In genomic region chr8:113634670-113635591, GRCm38 (mm10) we compare ENCODE assay signal across 8 mouse cellular contexts. TPM values are rescaled to one million over a fixed set of nuclear protein-coding genes. Genes with fewer than 3 reads are reported as not detected.
DNase-seq lines count a peak whose midpoint lies in the region; ATAC-seq and TF ChIP-seq lines count a peak whose summit lies in the region.

Gene Mon1b, plus strand, starts transcription at chr8:113635587.

- peak; percentile 98 for ATAC-seq in heart, embryonic 15.5 days (replicated peaks; ENCODE audit: insufficient number of reproducible peaks, insufficient read depth, low FRiP score, low read depth)
- peak; percentile 96 for ATAC-seq in liver, embryonic 14.5 days (ENCODE audit: insufficient read depth)
- peak; percentile 99 for ATAC-seq in neural tube, embryonic 11.5 days (ENCODE audit: insufficient read depth, low FRiP score, low TSS enrichment)
- peak; percentile 99 for ATAC-seq in stomach, postnatal 0 days (ENCODE audit: low FRiP score, low TSS enrichment)

- peaks cover 25% of the 10 kb centered on the region for H3K36me3 ChIP-seq in forebrain, embryonic 10.5 days (replicated peaks)
- peaks cover 10% of the 10 kb centered on the region for H3K36me3 ChIP-seq in heart, embryonic 15.5 days
- H3K36me3 ChIP-seq in liver, embryonic 14.5 days (replicated peaks; ENCODE audit: control insufficient read depth, insufficient read depth, low read depth), result no peaks in the 10 kb centered on the region
- no peaks in the 10 kb centered on the region for H3K36me3 ChIP-seq in neural tube, embryonic 11.5 days (ENCODE audit: control insufficient read depth, insufficient read depth, low read length)
- H3K36me3 ChIP-seq in stomach, postnatal 0 days (ENCODE audit: control insufficient read depth, insufficient read depth, low read length), result peaks cover 10% of the 10 kb centered on the region

- 0 out of 2 replicates have a peak, but pooled peaks have one; percentile 19 for TF ChIP-seq EP300 in liver, embryonic 14.5 days (IDR thresholded peaks at IDR 0.05; ENCODE audit: low read depth)
- peak; percentile 74 for TF ChIP-seq EP300 in stomach, postnatal 0 days (optimal IDR thresholded peaks at IDR 0.05)

- peak within 1 kb of the TSS; percentile 94 for H3K27ac ChIP-seq in forebrain, embryonic 10.5 days
- H3K27ac ChIP-seq in heart, embryonic 15.5 days, result peak within 1 kb of the TSS; percentile 91
- H3K27ac ChIP-seq in liver, embryonic 14.5 days, result peak within 1 kb of the TSS; percentile 15
- peak within 1 kb of the TSS; percentile 86 for H3K27ac ChIP-seq in neural tube, embryonic 11.5 days (ENCODE audit: low read depth, low read length)
- peak within 1 kb of the TSS; percentile 98 for H3K27ac ChIP-seq in stomach, postnatal 0 days (replicated peaks)

- TF ChIP-seq CTCF in liver, embryonic 14.5 days (IDR thresholded peaks at IDR 0.05; ENCODE audit: low read depth), result no peak
- peak; percentile 11; the same call in 1 of the 2 replicates for TF ChIP-seq CTCF in stomach, postnatal 0 days (IDR thresholded peaks at IDR 0.05; ENCODE audit: low read depth)

- H3K4me1 ChIP-seq in forebrain, embryonic 10.5 days, result peaks cover 21% of the 10 kb centered on the region
- peaks cover 18% of the 10 kb centered on the region for H3K4me1 ChIP-seq in heart, embryonic 15.5 days (replicated peaks)
- H3K4me1 ChIP-seq in liver, embryonic 14.5 days (replicated peaks; ENCODE audit: control insufficient read depth in 2 of 2, insufficient read depth in 2 of 2, low read length in 1 of 2), result peaks cover 2 to 12% of the 10 kb centered on the region in 2 experiments; a peak in 2 of 4 replicates
- H3K4me1 ChIP-seq in neural tube, embryonic 11.5 days (ENCODE audit: control insufficient read depth, insufficient read depth, low read length), result peaks cover 5% of the 10 kb centered on the region; the same call in 1 of the 2 replicates
- 0 out of 2 replicates have a peak, but pooled peaks cover 3% of the 10 kb centered on the region for H3K4me1 ChIP-seq in stomach, postnatal 0 days (replicated peaks; ENCODE audit: control insufficient read depth, insufficient read depth)

- H3K4me3 ChIP-seq in forebrain, embryonic 10.5 days, result peak within 1 kb of the TSS; percentile 77
- H3K4me3 ChIP-seq in heart, embryonic 15.5 days, result peak within 1 kb of the TSS; percentile 62
- H3K4me3 ChIP-seq in liver, embryonic 14.5 days (ENCODE audit: insufficient read depth in 1 of 2, low read depth in 2 of 2, low read length in 2 of 2), result peak within 1 kb of the TSS; percentile 71 to 96
- peak within 1 kb of the TSS; percentile 65 for H3K4me3 ChIP-seq in neural tube, embryonic 11.5 days (ENCODE audit: low read depth, low read length)
- peak within 1 kb of the TSS; percentile 68 for H3K4me3 ChIP-seq in stomach, postnatal 0 days (ENCODE audit: low read depth, low read length)

- peak within 1 kb of the TSS; percentile 92 for H3K4me2 ChIP-seq in heart, embryonic 15.5 days
- H3K4me2 ChIP-seq in liver, embryonic 14.5 days (ENCODE audit: low read depth), result peak within 1 kb of the TSS; percentile 94
- peak within 1 kb of the TSS; percentile 91 for H3K4me2 ChIP-seq in neural tube, embryonic 11.5 days (ENCODE audit: low read depth)
- H3K4me2 ChIP-seq in stomach, postnatal 0 days (replicated peaks; ENCODE audit: low read depth), result peak within 1 kb of the TSS; percentile 99

- H3K27me3 ChIP-seq in forebrain, embryonic 10.5 days (ENCODE audit: poor library complexity, severe bottlenecking), result no peaks in the 10 kb centered on the region
- no peaks in the 10 kb centered on the region for H3K27me3 ChIP-seq in heart, embryonic 15.5 days
- no peaks in the 10 kb centered on the region for H3K27me3 ChIP-seq in liver, embryonic 14.5 days (ENCODE audit: control insufficient read depth, insufficient read depth, low read length)
- no peaks in the 10 kb centered on the region for H3K27me3 ChIP-seq in neural tube, embryonic 11.5 days (ENCODE audit: control insufficient read depth, insufficient read depth, low read length)
- no peaks in the 10 kb centered on the region for H3K27me3 ChIP-seq in stomach, postnatal 0 days (ENCODE audit: control insufficient read depth, insufficient read depth, low read length)

- WGBS in forebrain, embryonic 10.5 days, result under 1% methylated on average over 42 of the region's 42 CpGs
- under 1% methylated on average over 42 of the region's 42 CpGs for WGBS in heart, embryonic 15.5 days
- WGBS in liver, embryonic 14.5 days (ENCODE audit: insufficient replicate concordance), result under 1% methylated on average over 42 of the region's 42 CpGs
- under 1% methylated on average over 42 of the region's 42 CpGs for WGBS in neural tube, embryonic 11.5 days
- under 1% methylated on average over 42 of the region's 42 CpGs for WGBS in stomach, postnatal 0 days

- H3K9ac ChIP-seq in heart, embryonic 15.5 days, result peak within 1 kb of the TSS; percentile 54
- H3K9ac ChIP-seq in liver, embryonic 14.5 days (replicated peaks), result peak within 1 kb of the TSS; percentile 77
- peak within 1 kb of the TSS; percentile 73 for H3K9ac ChIP-seq in neural tube, embryonic 11.5 days (ENCODE audit: low read length)
- H3K9ac ChIP-seq in stomach, postnatal 0 days (ENCODE audit: low read length), result peak within 1 kb of the TSS; percentile 79

- peak; percentile 95 to 97 for DNase-seq in CD8-positive naive resting alpha-beta T cell, adult 2 months (ENCODE audit: low read depth in 2 of 2, low spot score in 2 of 2)
- peak; percentile 93 for DNase-seq in c-Kit-positive CD71-negative TER-119-negative erythroid progenitor cells, embryonic 14.5 days (ENCODE audit: low read depth)
- DNase-seq in forebrain, embryonic 10.5 days (ENCODE audit: extremely low spot score, low spot score), result peak; percentile 95
- peak; percentile 98 to 99 for DNase-seq in kidney, postnatal 25 days
- peak; percentile 94 to 95 (median 95) for DNase-seq in liver, embryonic 14.5 days (ENCODE audit: low read depth in 3 of 3, low spot score in 3 of 3)
- peak; percentile 98 for DNase-seq in neural tube, embryonic 11.5 days (ENCODE audit: low spot score)
- peak; percentile 97 for DNase-seq in stomach, postnatal 0 days (ENCODE audit: low spot score)

- H3K9me3 ChIP-seq in forebrain, embryonic 10.5 days, result no peaks in the 10 kb centered on the region
- H3K9me3 ChIP-seq in heart, embryonic 15.5 days (replicated peaks), result no peaks in the 10 kb centered on the region
- H3K9me3 ChIP-seq in liver, embryonic 14.5 days (ENCODE audit: control insufficient read depth, low read length), result no peaks in the 10 kb centered on the region
- H3K9me3 ChIP-seq in neural tube, embryonic 11.5 days (ENCODE audit: control insufficient read depth, low read length), result no peaks in the 10 kb centered on the region
- H3K9me3 ChIP-seq in stomach, postnatal 0 days (ENCODE audit: control insufficient read depth, low read length), result no peaks in the 10 kb centered on the region

RNA-seq across cellular contexts. Expression of gene Mon1b, which starts in this region (rescaled TPM):
- 8.7 and 9.9 TPM in 2 replicates for polyA plus RNA-seq in forebrain, embryonic 10.5 days (2016; fragmentation: Nextera tagmentation; extraction: Ambion mirVana)
- 3.9 and 5.5 TPM in 2 replicates for polyA plus RNA-seq in heart, embryonic 15.5 days (2015; fragmentation: Nextera tagmentation; extraction: Ambion mirVana)
- 1.3 and 1.5 TPM in 2 replicates for polyA plus RNA-seq in liver, embryonic 14.5 days (2012; rRNA removed)
- 2.1 and 2.3 TPM in 2 replicates for polyA plus RNA-seq in liver, embryonic 14.5 days (2014; fragmentation: Nextera tagmentation; extraction: Ambion mirVana)
- 11.8 and 13.3 TPM in 2 replicates for polyA plus RNA-seq in neural tube, embryonic 11.5 days (2014; fragmentation: Nextera tagmentation; extraction: Ambion mirVana)
- polyA plus RNA-seq in stomach, postnatal 0 days (2015; fragmentation: Nextera tagmentation; extraction: Ambion mirVana), result 3.1 and 3.7 TPM in 2 replicates

Comparison
In these comparisons a context has a peak if more than half of its experiments do, and no peak if none do; other contexts are left out.
1. Peak in every context shown above with its lines: DNase-seq, ATAC-seq, H3K4me3 ChIP-seq and H3K27ac ChIP-seq.
2. H3K27ac ChIP-seq: peak in every context shown above with its lines; median percentile 98 in stomach, postnatal 0 days; 94 in forebrain, embryonic 10.5 days; 91 in heart, embryonic 15.5 days; 86 in neural tube, embryonic 11.5 days; 15 in liver, embryonic 14.5 days.